Mouse (Mus musculus) bone marrow, adult 2 months (tissue): ENCODE data around the gene Chst4. TPM values are rescaled to one million over a fixed set of nuclear protein-coding genes. Genes with fewer than 3 reads are reported as not detected.

Experiments used
- H3K27ac ChIP-seq: fragments of 200-500 bp; 2 replicates; pipeline ENCODE4 v1.5.1; 2012; ENCODE audit warnings: low read depth, mild to moderate bottlenecking, control low read depth, inconsistent platforms, low read length; ENCODE audit not compliant: control insufficient read depth, poor library complexity, insufficient read depth
- H3K4me1 ChIP-seq: fragments of 200-500 bp; 2 replicates; pipeline ENCODE4 v1.6.1; 2011; ENCODE audit warnings: low read length; ENCODE audit not compliant: control insufficient read depth, insufficient read depth
- H3K4me3 ChIP-seq: fragments of 200-500 bp; replicated peaks from 2 replicates; pipeline ENCODE3; 2011; ENCODE audit warnings: mild to moderate bottlenecking, low read depth, low read length, control low read depth; ENCODE audit not compliant: control insufficient read depth
- CTCF ChIP-seq: fragments of 200-500 bp; IDR thresholded peaks from 2 replicates; pipeline ENCODE4 v1.5.1; 2011; ENCODE audit warnings: low read length, control low read depth; ENCODE audit not compliant: control insufficient read depth, insufficient read depth
- POLR2A ChIP-seq: fragments of 200-500 bp; IDR thresholded peaks from 2 replicates; pipeline ENCODE4 v1.6.1; 2011; ENCODE audit warnings: low read depth, mild to moderate bottlenecking, control low read depth, low read length, borderline replicate concordance; ENCODE audit not compliant: control insufficient read depth
- WGBS: fragments of 180-500 bp; shearing (Covaris S2); methylation state at CpG from one replicate; pipeline ENCODE4 v1.1.7; 2018; 5-methylcytosine and 5-hydroxymethylcytosine counted together
- polyA plus RNA-seq: library from polyadenylated mRNA; stranded (reverse); fragments of >200 nt; gene quantifications from 2 replicates; pipeline ENCODE4 v1.2.4, GENCODE M21; 2011; ENCODE audit warnings: low replicate concordance; ENCODE audit not compliant: missing spikeins, insufficient read depth, insufficient read length

Gene Chst4
- polyA plus RNA-seq, 1 experiment: not detected

DNA sequence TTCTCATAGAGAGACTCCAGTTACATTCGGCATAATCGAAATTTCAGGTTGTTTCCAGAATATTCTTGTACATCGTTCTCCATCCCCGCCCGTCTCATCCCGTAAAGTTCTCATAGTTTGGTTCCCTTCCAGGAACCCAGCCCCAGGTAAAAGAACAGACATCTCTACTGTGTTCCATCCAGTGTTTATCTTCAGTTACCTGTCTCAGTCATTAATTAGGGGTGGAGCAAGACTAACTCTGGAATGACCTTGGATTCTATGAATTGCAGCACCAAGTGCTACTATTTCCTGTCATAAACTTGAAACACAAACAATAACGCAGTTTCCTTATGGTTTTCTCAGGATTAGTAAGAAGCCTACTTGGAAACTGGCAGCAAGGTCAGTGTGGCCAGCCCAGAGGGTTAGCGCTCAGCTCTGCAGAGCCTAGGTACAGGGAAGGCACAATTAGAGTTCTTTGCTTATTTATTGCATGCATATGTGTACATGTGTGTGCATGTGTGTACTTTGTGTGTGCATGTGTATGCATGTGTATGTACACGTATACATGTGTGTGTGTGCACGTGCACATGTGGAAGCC lies 16.7 kb downstream of the Chst4 start:
- WGBS: 79% methylated on average over 10 of the region's 10 CpGs
- H3K4me1 ChIP-seq: no peaks in the 10 kb centered on the region; the same call in 1 of the 2 replicates
- TF ChIP-seq POLR2A: no peak
- no peak for TF ChIP-seq CTCF
- H3K27ac ChIP-seq: no peak overlapping the region
- no peak overlapping the region for H3K4me3 ChIP-seq

- 60% methylated on average over 6 of the region's 6 CpGs for WGBS
- Histone ChIP-seq H3K4me1 (no peaks in the 10 kb centered on the region; the same call in 1 of the 2 replicates), H3K27ac (no peak overlapping the region), H3K4me3 (no peak overlapping the region)
- no peak for TF ChIP-seq POLR2A
- TF ChIP-seq CTCF: no peak
Observed at GRCm38 (mm10) chr8:110022081-110022480, 17.5 kb downstream of the Chst4 start.

DNA sequence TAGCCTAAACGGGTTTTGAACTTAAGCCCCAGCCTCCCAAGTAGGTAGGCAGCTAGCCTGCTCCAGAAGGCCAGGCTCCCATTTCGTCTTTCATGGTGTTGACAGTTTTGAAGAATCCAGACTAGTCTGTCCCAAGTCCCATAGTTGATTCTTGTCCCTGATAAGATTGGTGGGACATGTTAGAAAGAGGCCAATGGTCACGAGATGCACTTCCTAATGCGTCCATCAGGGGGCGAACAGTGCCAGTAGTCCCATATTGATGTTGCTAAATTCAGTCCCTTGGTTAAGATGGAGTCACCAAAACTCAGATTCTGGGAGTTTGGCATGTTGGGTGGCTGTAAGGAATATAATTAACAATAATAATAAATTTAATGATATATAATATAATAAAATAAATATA lies 28.7 kb downstream of the Chst4 start:
- WGBS: 38% methylated on average over 5 of the region's 5 CpGs
- Histone ChIP-seq H3K4me3 (no peak overlapping the region), H3K27ac (no peak overlapping the region), H3K4me1 (no peaks in the 10 kb centered on the region)
- TF ChIP-seq POLR2A (no peak), CTCF (peak; percentile 57)

DNA sequence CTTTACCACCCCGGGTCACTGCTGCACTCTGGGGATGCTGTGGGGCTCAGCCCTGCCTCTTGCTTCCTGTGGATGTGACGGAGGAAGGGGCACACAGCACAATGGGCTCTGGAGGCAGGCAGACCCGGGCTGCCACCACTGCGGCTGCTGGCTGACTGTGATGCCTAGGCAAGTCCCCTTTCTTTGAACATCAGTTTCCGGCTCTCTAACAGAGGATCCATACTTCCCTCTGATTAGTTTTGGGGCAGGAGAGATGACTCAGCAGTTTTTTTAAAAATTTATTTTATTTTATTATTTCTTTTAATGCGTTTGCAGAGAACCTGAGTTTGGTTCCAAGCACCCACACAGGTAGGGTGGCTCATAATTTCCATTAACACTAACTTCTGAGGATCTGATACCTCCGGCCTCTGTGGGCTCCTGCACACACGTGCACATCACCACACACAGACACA lies 30.5 kb downstream of the Chst4 start:
- Histone ChIP-seq H3K27ac (no peak overlapping the region), H3K4me1 (no peaks in the 10 kb centered on the region), H3K4me3 (no peak overlapping the region)
- TF ChIP-seq POLR2A (no peak), CTCF (no peak)
- WGBS: 19% methylated on average over 8 of the region's 8 CpGs

- 64% methylated on average over 26 of the region's 26 CpGs for WGBS
- no peak for TF ChIP-seq POLR2A
- no peak for TF ChIP-seq CTCF
- H3K4me1 ChIP-seq: no peaks in the 10 kb centered on the region
Observed at GRCm38 (mm10) chr8:110008228-110008994, 31.1 kb downstream of the Chst4 start.

DNA sequence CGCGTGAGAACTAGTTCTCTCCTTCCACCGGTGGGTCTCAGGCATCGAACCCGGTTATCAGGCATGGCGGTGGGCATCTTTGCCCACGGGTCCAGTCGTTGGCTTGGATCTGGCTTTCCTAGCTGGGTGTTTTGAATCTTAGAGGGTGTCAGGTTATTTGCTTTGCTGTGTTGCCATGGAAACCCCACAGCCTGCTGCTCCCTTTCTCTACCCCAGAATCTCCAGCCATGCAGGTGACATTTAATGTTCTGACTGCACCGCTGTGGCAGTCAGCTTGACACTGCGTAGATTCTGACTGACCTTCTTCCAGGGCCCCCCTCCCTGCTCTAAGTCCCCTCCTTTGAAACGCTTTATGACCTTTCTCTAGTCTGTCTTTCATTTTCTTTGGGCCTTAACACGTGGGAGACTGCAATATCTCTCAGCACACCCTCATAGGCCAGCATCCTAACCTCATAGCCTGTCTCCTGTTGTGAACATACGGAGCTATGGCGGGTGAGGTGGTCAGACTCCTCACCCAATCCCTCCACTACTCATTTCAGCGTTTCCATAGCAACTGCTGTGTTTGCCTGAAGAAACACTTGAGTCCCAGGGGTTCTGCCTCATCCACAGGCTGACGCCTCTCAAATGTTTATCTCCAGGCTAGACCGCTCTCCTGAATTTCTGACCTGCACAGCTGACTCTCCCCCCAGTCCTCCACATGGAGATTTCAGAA lies 33.1 kb downstream of the Chst4 start:
- TF ChIP-seq CTCF: no peak
- TF ChIP-seq POLR2A: no peak
- Histone ChIP-seq H3K27ac (no peak overlapping the region), H3K4me3 (no peak overlapping the region), H3K4me1 (no peaks in the 10 kb centered on the region)
- 78% methylated on average over 17 of the region's 17 CpGs for WGBS

More at GRCm38 (mm10) chr8:110008228-110008994, 31.1 kb downstream of the Chst4 start:
- H3K4me3 ChIP-seq: no peak overlapping the region
- H3K27ac ChIP-seq: no peak overlapping the region

GRCm38 (mm10) chr8:110004300-110004699 lies 35.2 kb downstream of the Chst4 start:
- Histone ChIP-seq H3K4me1 (no peaks in the 10 kb centered on the region), H3K27ac (no peak overlapping the region), H3K4me3 (no peak overlapping the region)
- 75% methylated on average over 5 of the region's 5 CpGs for WGBS
- TF ChIP-seq POLR2A (no peak), CTCF (no peak)

DNA sequence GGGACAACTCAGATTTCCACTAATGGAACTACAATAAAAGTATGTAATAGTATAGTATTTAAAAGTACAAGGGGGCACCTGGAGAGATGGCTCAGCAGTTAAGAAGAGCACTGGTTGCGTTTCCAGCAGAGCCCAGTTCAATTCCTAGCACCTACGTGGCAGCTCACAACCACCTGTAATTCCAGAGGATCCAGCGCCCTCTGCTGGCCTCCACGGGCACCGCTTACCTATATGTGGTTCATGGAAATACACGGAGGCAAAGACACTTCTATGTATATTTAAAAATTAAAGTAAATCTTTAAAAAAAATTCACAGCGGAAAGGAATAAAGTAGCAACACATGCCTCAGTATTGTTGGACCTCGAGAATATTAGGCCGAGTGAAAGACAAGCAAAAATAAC lies 36.6 kb downstream of the Chst4 start:
- WGBS: 49% methylated on average over 9 of the region's 9 CpGs
- Histone ChIP-seq H3K4me1 (no peaks in the 10 kb centered on the region), H3K4me3 (no peak overlapping the region), H3K27ac (no peak overlapping the region)
- no peak for TF ChIP-seq POLR2A
- peak; percentile 67 for TF ChIP-seq CTCF
